Mouse (Mus musculus) cortical plate, adult 2 months (tissue): ENCODE data around the gene Tnp1.

ENCODE experiments used
- CTCF ChIP-seq: fragments of 200-500 bp; IDR thresholded peaks from 2 replicates; pipeline ENCODE4 v1.5.1; 2011; ENCODE audit warnings: mild to moderate bottlenecking, control low read depth, low read length; ENCODE audit not compliant: insufficient read depth; ENCODE audit errors: extremely low read depth
- POLR2A ChIP-seq: fragments of 200-500 bp; IDR thresholded peaks from 2 replicates; pipeline ENCODE4 v1.6.1; 2011; ENCODE audit warnings: mild to moderate bottlenecking, low read length, control low read depth; ENCODE audit not compliant: insufficient read depth; ENCODE audit errors: extremely low read depth

GRCm38 (mm10) chr1:73035726-73036125, 20.0 kb upstream of the Tnp1 start:
- no peak for TF ChIP-seq CTCF
- TF ChIP-seq POLR2A: no peak
